Mouse (Mus musculus): ENCODE results near the gene Zfp1. TPM values are rescaled to one million over a fixed set of nuclear protein-coding genes. Genes with fewer than 3 reads are reported as not detected.

The Zfp1 gene
- polyA plus RNA-seq, 1 experiment from 2014 or later, result 21.2 TPM

- ATAC-seq (replicated peaks; ENCODE audit: low FRiP score), result no peak
- H3K9me3 ChIP-seq (replicated peaks), result no peaks in the 10 kb centered on the region
- H3K27me3 ChIP-seq, result no peaks in the 10 kb centered on the region
- no peak overlapping the region for H3K9ac ChIP-seq
- no peak overlapping the region for H3K4me3 ChIP-seq (replicated peaks)
- 0 out of 2 replicates have a peak, but pooled peaks cover 3% of the 10 kb centered on the region for H3K4me1 ChIP-seq
- 77% methylated on average over 5 of the region's 5 CpGs for WGBS
- H3K36me3 ChIP-seq, result peaks cover 20% of the 10 kb centered on the region
- H3K4me2 ChIP-seq, result no peak overlapping the region
- no peak overlapping the region for H3K27ac ChIP-seq
Observed at GRCm38 (mm10) chr8:111613181-111613580, 30.0 kb upstream of the Zfp1 start.

GRCm38 (mm10) chr8:111614786-111615701 lies 28.2 kb upstream of the Zfp1 start:
- Histone ChIP-seq H3K9ac (no peak overlapping the region), H3K9me3 (replicated peaks) (no peaks in the 10 kb centered on the region), H3K4me3 (replicated peaks) (no peak overlapping the region), H3K27me3 (no peaks in the 10 kb centered on the region), H3K4me1 (0 out of 2 replicates have a peak, but pooled peaks cover 3% of the 10 kb centered on the region), H3K4me2 (no peak overlapping the region), H3K36me3 (peaks cover 23% of the 10 kb centered on the region), H3K27ac (0 out of 2 replicates have a peak overlapping the region, but pooled peaks have one; percentile 16)
- WGBS, result 86% methylated on average over 6 of the region's 6 CpGs
- no peak for ATAC-seq (replicated peaks; ENCODE audit: low FRiP score)

GRCm38 (mm10) chr8:111617812-111618211 lies 25.4 kb upstream of the Zfp1 start:
- ATAC-seq (replicated peaks; ENCODE audit: low FRiP score), result no peak
- Histone ChIP-seq H3K36me3 (peaks cover 38% of the 10 kb centered on the region), H3K4me3 (replicated peaks) (no peak overlapping the region), H3K27me3 (no peaks in the 10 kb centered on the region), H3K4me1 (0 out of 2 replicates have a peak, but pooled peaks cover 6% of the 10 kb centered on the region), H3K27ac (no peak overlapping the region), H3K9me3 (replicated peaks) (no peaks in the 10 kb centered on the region), H3K4me2 (no peak overlapping the region), H3K9ac (no peak overlapping the region)
- WGBS, result 71% methylated on average over 6 of the region's 6 CpGs

GRCm38 (mm10) chr8:111618273-111618672 lies 24.9 kb upstream of the Zfp1 start:
- peaks cover 33% of the 10 kb centered on the region for H3K36me3 ChIP-seq
- no peaks in the 10 kb centered on the region for H3K27me3 ChIP-seq
- no peak for ATAC-seq (replicated peaks; ENCODE audit: low FRiP score)
- H3K9me3 ChIP-seq (replicated peaks), result no peaks in the 10 kb centered on the region
- WGBS, result 89% methylated on average over 4 of the region's 4 CpGs
- no peak overlapping the region for H3K4me2 ChIP-seq
- no peak overlapping the region for H3K9ac ChIP-seq
- H3K4me1 ChIP-seq, result 0 out of 2 replicates have a peak, but pooled peaks cover 6% of the 10 kb centered on the region
- H3K4me3 ChIP-seq (replicated peaks), result no peak overlapping the region
- no peak overlapping the region for H3K27ac ChIP-seq

GRCm38 (mm10) chr8:111619936-111620335 lies 23.3 kb upstream of the Zfp1 start:
- Histone ChIP-seq H3K9ac (no peak overlapping the region), H3K4me2 (no peak overlapping the region), H3K27ac (no peak overlapping the region), H3K9me3 (replicated peaks) (no peaks in the 10 kb centered on the region), H3K27me3 (no peaks in the 10 kb centered on the region), H3K36me3 (peaks cover 35% of the 10 kb centered on the region), H3K4me3 (replicated peaks) (no peak overlapping the region), H3K4me1 (0 out of 2 replicates have a peak, but pooled peaks cover 15% of the 10 kb centered on the region)
- WGBS, result 78% methylated on average over 1 of the region's 1 CpGs
- ATAC-seq (replicated peaks; ENCODE audit: low FRiP score), result no peak

- WGBS, result 70% methylated on average over 3 of the region's 3 CpGs
- no peak overlapping the region for H3K9ac ChIP-seq
- 0 out of 2 replicates have a peak, but pooled peaks cover 19% of the 10 kb centered on the region for H3K4me1 ChIP-seq
- H3K27ac ChIP-seq, result no peak overlapping the region
- no peaks in the 10 kb centered on the region for H3K27me3 ChIP-seq
- no peaks in the 10 kb centered on the region for H3K9me3 ChIP-seq (replicated peaks)
- H3K36me3 ChIP-seq, result peaks cover 31% of the 10 kb centered on the region
- no peak for ATAC-seq (replicated peaks; ENCODE audit: low FRiP score)
- H3K4me2 ChIP-seq, result no peak overlapping the region
- H3K4me3 ChIP-seq (replicated peaks), result no peak overlapping the region
Observed at GRCm38 (mm10) chr8:111622104-111622503, 21.1 kb upstream of the Zfp1 start.

GRCm38 (mm10) chr8:111622553-111622952 lies 20.6 kb upstream of the Zfp1 start:
- no peaks in the 10 kb centered on the region for H3K27me3 ChIP-seq
- ATAC-seq (replicated peaks; ENCODE audit: low FRiP score), result no peak
- WGBS, result 86% methylated on average over 10 of the region's 10 CpGs

GRCm38 (mm10) chr8:111624081-111624852 lies 18.9 kb upstream of the Zfp1 start:
- peak; percentile 66 for ATAC-seq (replicated peaks; ENCODE audit: low FRiP score)
- H3K4me1 ChIP-seq, result peaks cover 19% of the 10 kb centered on the region; the same call in 1 of the 2 replicates
- H3K4me3 ChIP-seq (replicated peaks), result no peak overlapping the region
- H3K4me2 ChIP-seq, result no peak overlapping the region
- 79% methylated on average over 12 of the region's 12 CpGs for WGBS
- no peaks in the 10 kb centered on the region for H3K27me3 ChIP-seq
- peaks cover 31% of the 10 kb centered on the region for H3K36me3 ChIP-seq
- no peak overlapping the region for H3K9ac ChIP-seq
- H3K9me3 ChIP-seq (replicated peaks), result no peaks in the 10 kb centered on the region
- H3K27ac ChIP-seq, result peak overlapping the region; percentile 73

More at GRCm38 (mm10) chr8:111622553-111622952, 20.6 kb upstream of the Zfp1 start:
- Histone ChIP-seq H3K4me1 (0 out of 2 replicates have a peak, but pooled peaks cover 19% of the 10 kb centered on the region), H3K4me3 (replicated peaks) (no peak overlapping the region), H3K36me3 (peaks cover 31% of the 10 kb centered on the region), H3K4me2 (no peak overlapping the region), H3K9me3 (replicated peaks) (no peaks in the 10 kb centered on the region), H3K9ac (no peak overlapping the region), H3K27ac (no peak overlapping the region)

- Histone ChIP-seq H3K27ac (peak overlapping the region; percentile 73; the same call in 1 of the 2 replicates), H3K9me3 (replicated peaks) (no peaks in the 10 kb centered on the region), H3K27me3 (no peaks in the 10 kb centered on the region), H3K36me3 (peaks cover 30% of the 10 kb centered on the region), H3K4me2 (no peak overlapping the region), H3K4me1 (peaks cover 24% of the 10 kb centered on the region; the same call in 1 of the 2 replicates), H3K4me3 (replicated peaks) (no peak overlapping the region), H3K9ac (no peak overlapping the region)
- ATAC-seq (replicated peaks; ENCODE audit: low FRiP score), result no peak
- WGBS, result 87% methylated on average over 10 of the region's 10 CpGs
Observed at GRCm38 (mm10) chr8:111624853-111625221, 18.4 kb upstream of the Zfp1 start.

- Histone ChIP-seq H3K9me3 (replicated peaks) (no peaks in the 10 kb centered on the region), H3K27ac (no peak overlapping the region), H3K9ac (no peak overlapping the region), H3K4me1 (peaks cover 27% of the 10 kb centered on the region; the same call in 1 of the 2 replicates), H3K4me2 (no peak overlapping the region), H3K36me3 (peaks cover 23% of the 10 kb centered on the region), H3K27me3 (no peaks in the 10 kb centered on the region), H3K4me3 (replicated peaks) (no peak overlapping the region)
- ATAC-seq (replicated peaks; ENCODE audit: low FRiP score), result no peak
- WGBS, result 36% methylated on average over 6 of the region's 6 CpGs
Observed at GRCm38 (mm10) chr8:111625694-111626527, 17.3 kb upstream of the Zfp1 start.

- Histone ChIP-seq H3K36me3 (peaks cover 17% of the 10 kb centered on the region), H3K9me3 (replicated peaks) (no peaks in the 10 kb centered on the region), H3K4me2 (no peak overlapping the region), H3K27ac (no peak overlapping the region), H3K27me3 (no peaks in the 10 kb centered on the region), H3K4me3 (replicated peaks) (no peak overlapping the region), H3K9ac (no peak overlapping the region), H3K4me1 (peaks cover 27% of the 10 kb centered on the region; the same call in 1 of the 2 replicates)
- WGBS, result 75% methylated on average over 8 of the region's 8 CpGs
- no peak for ATAC-seq (replicated peaks; ENCODE audit: low FRiP score)
Observed at GRCm38 (mm10) chr8:111626528-111626820, 16.7 kb upstream of the Zfp1 start.

Data from kidney, embryonic 15.5 days (tissue).